ENCODE assay signal across 42 mouse cellular contexts in the genomic region with DNA sequence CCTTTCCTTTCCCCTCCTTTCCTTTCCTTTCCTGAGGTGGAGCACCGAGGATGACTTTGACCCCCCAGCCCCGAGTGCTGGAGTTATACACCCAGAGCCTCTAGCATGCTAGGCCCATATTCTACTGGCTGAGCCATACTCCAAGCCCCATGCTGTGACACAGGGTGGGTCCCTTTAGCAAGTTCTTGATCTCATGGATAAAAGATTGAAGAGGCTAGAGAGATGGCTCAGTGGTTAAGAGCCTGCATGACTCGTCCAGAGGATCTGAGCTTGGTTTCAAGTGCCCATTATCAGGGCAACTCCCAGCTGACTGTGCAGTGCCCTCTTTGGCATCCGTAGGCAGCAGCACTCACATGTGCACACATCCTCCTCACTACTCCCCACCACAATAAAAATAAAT. TPM values are rescaled to one million over a fixed set of nuclear protein-coding genes. Genes with fewer than 3 reads are reported as not detected.
"Had no signal": no experiment of that assay in that cellular context is flagged by ENCODE, and none has a peak within 500 bp of the region (broad histone marks: within the 10 kb centered on the region; RNA-seq: fewer than 3 reads in every experiment).

No protein-coding gene starts in this region.

- DNase-seq: gastrocnemius, adult 2 months; gastrocnemius, postnatal 10 days; gastrocnemius, postnatal 25 days; heart, adult 2 months; heart, postnatal 10 days; heart, postnatal 4 days; kidney, adult 2 months; kidney, adult 9 months; kidney, postnatal 14 days; kidney, postnatal 36 days; layer of hippocampus, adult 9-11 months; layer of hippocampus, postnatal 36 days; left cerebral cortex, postnatal 4 days had no signal

- H3K27ac ChIP-seq: gastrocnemius, adult 2 months; heart, adult 2 months; hindbrain, embryonic 10.5 days; hindbrain, embryonic 12.5 days; hindbrain, embryonic 14.5 days; intestine, embryonic 15.5 days; kidney, embryonic 15.5 days; kidney, postnatal 0 days; limb, embryonic 13.5 days; limb, embryonic 15.5 days; liver, embryonic 12.5 days; liver, embryonic 14.5 days had no signal

- H3K9me3 ChIP-seq: heart, embryonic 12.5 days; hindbrain, embryonic 10.5 days; hindbrain, embryonic 12.5 days; intestine, embryonic 15.5 days; kidney, embryonic 15.5 days; limb, embryonic 13.5 days; limb, embryonic 15.5 days; liver, embryonic 12.5 days had no signal

- H3K4me3 ChIP-seq: gastrocnemius, adult 2 months; heart, adult 2 months; heart, embryonic 12.5 days; hindbrain, embryonic 10.5 days; hindbrain, embryonic 12.5 days; intestine, embryonic 15.5 days; kidney, embryonic 15.5 days; limb, embryonic 13.5 days; limb, embryonic 15.5 days; liver, embryonic 12.5 days had no signal

- H3K4me1 ChIP-seq: hindbrain, embryonic 10.5 days; hindbrain, embryonic 12.5 days; intestine, embryonic 15.5 days had no signal

- H3K27me3 ChIP-seq: heart, embryonic 12.5 days; hindbrain, embryonic 12.5 days; intestine, embryonic 15.5 days; kidney, embryonic 15.5 days; limb, embryonic 13.5 days; limb, embryonic 15.5 days; liver, embryonic 12.5 days had no signal

RNA-seq across cellular contexts. Expression of a gene that starts 42.7 kb away (rescaled TPM):
- total RNA-seq: gastrocnemius, adult 2 months; gastrocnemius, postnatal 10 days; gastrocnemius, postnatal 25 days; gastrocnemius, postnatal 4 days; granulocyte monocyte progenitor cell, adult 5-6 weeks; heart, adult 2 months; heart, postnatal 10 days; heart, postnatal 25 days; heart, postnatal 4 days; layer of hippocampus, adult 18-20 months; layer of hippocampus, adult 8-10 months; layer of hippocampus, postnatal 14 days; layer of hippocampus, postnatal 36 days; left cerebral cortex, adult 18-20 months; left cerebral cortex, adult 8-10 months; left cerebral cortex, postnatal 10 days; left cerebral cortex, postnatal 25 days; left cerebral cortex, postnatal 4 days; liver, adult 2 months had no signal
- polyA plus RNA-seq: heart, adult 2 months; heart, embryonic 12.5 days; heart, embryonic 14.5 days; heart, embryonic 16.5 days; hindbrain, embryonic 10.5 days; hindbrain, embryonic 12.5 days; hindbrain, embryonic 14.5 days; hindbrain, embryonic 16.5 days; inflammation-experienced regulatory T-cells, adult 6 months; intestine, embryonic 15.5 days; intestine, postnatal 0 days; kidney, adult 2 months; kidney, embryonic 15.5 days; large intestine, adult 2 months; limb, embryonic 11.5 days; limb, embryonic 15.5 days; liver, adult 2 months; liver, embryonic 12.5 days; liver, embryonic 14.5 days had no signal

RNA-seq across cellular contexts. Expression of a gene that starts 53.7 kb away (rescaled TPM):
- total RNA-seq: granulocyte monocyte progenitor cell, adult 5-6 weeks had no signal
